25 mouse cellular contexts compared by ENCODE assay signal in genomic region chr5:74042796-74043340, GRCm38 (mm10). TPM values are rescaled to one million over a fixed set of nuclear protein-coding genes. Genes with fewer than 3 reads are reported as not detected.
DNase-seq lines count a peak whose midpoint lies in the region; ATAC-seq and TF ChIP-seq lines count a peak whose summit lies in the region.
"Had no signal": no experiment of that assay in that cellular context is flagged by ENCODE, and none has a peak within 500 bp of the region (broad histone marks: within the 10 kb centered on the region; RNA-seq: fewer than 3 reads in every experiment).

No protein-coding gene starts in this region.

- TF ChIP-seq EP300 in lung, postnatal 0 days (IDR thresholded peaks at IDR 0.05) = no peak
- TF ChIP-seq EP300 in CH12.LX (IDR thresholded peaks at IDR 0.05; ENCODE audit: low read length) = no peak

- 55% methylated on average over 6 of the region's 6 CpGs for WGBS in lung, postnatal 0 days
- WGBS in limb, embryonic 13.5 days = 51% methylated on average over 6 of the region's 6 CpGs

- no peak overlapping the region for H3K4me3 ChIP-seq in lung, postnatal 0 days (ENCODE audit: low read depth, low read length)
- H3K4me3 ChIP-seq in CH12.LX (replicated peaks in 1 of 3; ENCODE audit: low read depth in 2 of 3, low read length in 2 of 3, poor library complexity in 1 of 3) = no peak overlapping the region
- H3K4me3 ChIP-seq in limb, embryonic 13.5 days = no peak overlapping the region
- H3K4me3 ChIP-seq: forebrain, embryonic 10.5 days; forebrain, embryonic 15.5 days; hindbrain, embryonic 10.5 days; hindbrain, embryonic 15.5 days; liver, embryonic 15.5 days; lung, embryonic 15.5 days had no signal

- H3K36me3 ChIP-seq in lung, postnatal 0 days (ENCODE audit: insufficient read depth, low read length) = no peaks in the 10 kb centered on the region
- H3K36me3 ChIP-seq in CH12.LX (replicated peaks in 1 of 2; ENCODE audit: control insufficient read depth in 1 of 2, insufficient read depth in 1 of 2, low read length in 1 of 2) = peaks cover 0 to 25% of the 10 kb centered on the region in 2 experiments
- peaks cover 18% of the 10 kb centered on the region for H3K36me3 ChIP-seq in limb, embryonic 13.5 days
- H3K36me3 ChIP-seq: forebrain, embryonic 15.5 days; hindbrain, embryonic 15.5 days; lung, embryonic 15.5 days had no signal

- TF ChIP-seq POLR2A in CH12.LX (IDR thresholded peaks at IDR 0.05; ENCODE audit: low read depth, low read length) = no peak

- no peak overlapping the region for H3K27ac ChIP-seq in lung, postnatal 0 days (ENCODE audit: low read length)
- no peak overlapping the region for H3K27ac ChIP-seq in CH12.LX (ENCODE audit: insufficient read depth, low read depth)
- H3K27ac ChIP-seq in limb, embryonic 13.5 days = no peak overlapping the region; the same call in 1 of the 2 replicates
- H3K27ac ChIP-seq: forebrain, embryonic 10.5 days; forebrain, embryonic 15.5 days; hindbrain, embryonic 10.5 days; hindbrain, embryonic 15.5 days; liver, embryonic 15.5 days; lung, embryonic 15.5 days had no signal

- peak; percentile 81 for ATAC-seq in lung, postnatal 0 days
- ATAC-seq in limb, embryonic 13.5 days (ENCODE audit: low FRiP score, low read depth) = peak; percentile 44; the same call in 1 of the 2 replicates
- ATAC-seq: activated CD4-positive, CD25-positive, alpha-beta regulatory T cell, adult 4 months; forebrain, embryonic 15.5 days; inflammation-experienced regulatory T-cells, adult 6 months had no signal

- no peaks in the 10 kb centered on the region for H3K4me1 ChIP-seq in lung, postnatal 0 days (ENCODE audit: insufficient read depth, low read depth, low read length)
- H3K4me1 ChIP-seq in CH12.LX (ENCODE audit: control insufficient read depth in 1 of 2, insufficient read depth in 2 of 2) = peaks cover 0 to 24% of the 10 kb centered on the region in 2 experiments; a peak in 3 of 4 replicates
- peaks cover 38% of the 10 kb centered on the region for H3K4me1 ChIP-seq in limb, embryonic 13.5 days

- no peak for TF ChIP-seq CTCF in lung, postnatal 0 days (IDR thresholded peaks at IDR 0.05)
- TF ChIP-seq CTCF in CH12.LX (conservative IDR thresholded peaks at IDR 0.05 in 1 of 2, IDR thresholded peaks at IDR 0.05 in 1 of 2; ENCODE audit: low read depth in 2 of 2, low read length in 2 of 2) = no peak

- dilution Hi-C loops in CH12.LX (cut with MboI; ENCODE audit: extremely low pct_ligation_motif_present, extremely low pct_unique_long_range_greater_than_20kb, low sequenced_read_pairs) = no loop called here

- in situ Hi-C loops in CH12.LX (cut with MboI; ENCODE audit: low pct_ligation_motif_present, low pct_unique_long_range_greater_than_20kb, low sequenced_read_pairs) = no loop called here

- H3K27me3 ChIP-seq in lung, postnatal 0 days (replicated peaks; ENCODE audit: insufficient read depth, low read length) = no peaks in the 10 kb centered on the region
- H3K27me3 ChIP-seq in CH12.LX (replicated peaks) = no peaks in the 10 kb centered on the region
- H3K27me3 ChIP-seq in limb, embryonic 13.5 days = no peaks in the 10 kb centered on the region
- H3K27me3 ChIP-seq: forebrain, embryonic 15.5 days; hindbrain, embryonic 15.5 days; liver, embryonic 15.5 days; lung, embryonic 15.5 days had no signal

- no peaks in the 10 kb centered on the region for H3K9me3 ChIP-seq in lung, postnatal 0 days (ENCODE audit: low read length)
- no peaks in the 10 kb centered on the region for H3K9me3 ChIP-seq in CH12.LX (replicated peaks; ENCODE audit: low read length)
- H3K9me3 ChIP-seq in limb, embryonic 13.5 days = no peaks in the 10 kb centered on the region
- H3K9me3 ChIP-seq: forebrain, embryonic 15.5 days; hindbrain, embryonic 10.5 days; hindbrain, embryonic 15.5 days; liver, embryonic 15.5 days; lung, embryonic 15.5 days had no signal

- peak; percentile 58 for DNase-seq in lung, postnatal 0 days (ENCODE audit: low spot score)
- DNase-seq in lung, postnatal 36 days = no peak
- DNase-seq in CH12.LX (ENCODE audit: extremely low read depth) (no peak), NIH3T3 (ENCODE audit: low read depth) (peak; percentile 68)
- DNase-seq in adrenal gland, postnatal 36 days = no peak
- DNase-seq in layer of hippocampus, adult 11-12 months (ENCODE audit: low spot score) = no peak
- DNase-seq: adrenal gland, adult 8-10 months; cerebellum, adult 11 months; cerebellum, adult 9-11 months; gastrocnemius, postnatal 36 days; heart, postnatal 14 days; kidney, adult 11 months; kidney, postnatal 14 days; midbrain, embryonic 14.5 days; right cerebral cortex, postnatal 14 days; thymus, postnatal 4 days had no signal

- no peak overlapping the region for H3K9ac ChIP-seq in lung, postnatal 0 days (replicated peaks; ENCODE audit: low read depth)
- no peak overlapping the region for H3K9ac ChIP-seq in CH12.LX (ENCODE audit: insufficient read depth, low read depth)
- H3K9ac ChIP-seq in limb, embryonic 13.5 days = no peak overlapping the region
- H3K9ac ChIP-seq: forebrain, embryonic 15.5 days; hindbrain, embryonic 15.5 days; liver, embryonic 15.5 days; lung, embryonic 15.5 days had no signal

- TF ChIP-seq RAD21 in CH12.LX (IDR thresholded peaks at IDR 0.05; ENCODE audit: low read depth, low read length) = no peak

- H3K4me2 ChIP-seq in lung, postnatal 0 days (replicated peaks; ENCODE audit: low read depth, low read length) = no peak overlapping the region
- H3K4me2 ChIP-seq in CH12.LX (ENCODE audit: insufficient read depth, low read depth, poor library complexity, severe bottlenecking) = no peak overlapping the region
- no peak overlapping the region for H3K4me2 ChIP-seq in limb, embryonic 13.5 days (replicated peaks)
- H3K4me2 ChIP-seq: forebrain, embryonic 15.5 days; hindbrain, embryonic 15.5 days; liver, embryonic 15.5 days; lung, embryonic 15.5 days had no signal

- no peaks in the 10 kb centered on the region for H3K79me2 ChIP-seq in CH12.LX (replicated peaks; ENCODE audit: control insufficient read depth, extremely low read depth, insufficient read depth, poor library complexity, severe bottlenecking)

TF ChIP-seq in CH12.LX, 34 proteins besides CTCF, POLR2A, EP300 and RAD21:
- TF ChIP-seq MAZ (IDR thresholded peaks at IDR 0.05; ENCODE audit: low read depth, low read length) (no peak), MEF2A (IDR thresholded peaks at IDR 0.05; ENCODE audit: borderline replicate concordance, low read depth, low read length) (no peak), HCFC1 (IDR thresholded peaks at IDR 0.05; ENCODE audit: low read depth, low read length) (peak; percentile 78), KAT2A (IDR thresholded peaks at IDR 0.05; ENCODE audit: insufficient replicate concordance, low read length) (0 out of 2 replicates have a peak, but pooled peaks have one; percentile 35), JUN (IDR thresholded peaks at IDR 0.05; ENCODE audit: insufficient read depth, low read depth, low read length) (no peak)
TF ChIP-seq in CH12.LX: peak in this region for 2.

RNA-seq across cellular contexts. Expression of gene Usp46, which starts 25.4 kb away (rescaled TPM):
- polyA plus RNA-seq in lung, postnatal 0 days (2015; fragmentation: Nextera tagmentation; extraction: Ambion mirVana) = 27.3 and 33.8 TPM in 2 replicates
- total RNA-seq in CH12.LX (2012; rRNA removed) (5.1 and 6.6 TPM in 2 replicates), CH12.LX (2014; rRNA removed) (16.3 and 18.1 TPM in 2 replicates)
- polyA plus RNA-seq in CH12.LX (2012; ENCODE audit: insufficient read length, low read depth) = 12.7 and 15.6 TPM in 2 replicates
- polyA plus RNA-seq in limb, embryonic 13.5 days (2015; fragmentation: Nextera tagmentation; extraction: Ambion mirVana) = 35.4 and 37.5 TPM in 2 replicates
- total RNA-seq in adrenal gland, postnatal 36 days (2021) = 10 to 100 TPM; 31.6 to 39.7 TPM

Comparison
In these comparisons a context has a peak if more than half of its experiments do, and no peak if none do; other contexts are left out.
1. DNase-seq: peak in lung, postnatal 0 days (single experiment) and NIH3T3 (single experiment); none in lung, postnatal 36 days (single experiment), CH12.LX (single experiment), adrenal gland, postnatal 36 days (0 of 2) and layer of hippocampus, adult 11-12 months (single experiment).